Mouse (Mus musculus) heart, embryonic 10.5 days (tissue): ENCODE data around the gene Ube3c. TPM values are rescaled to one million over a fixed set of nuclear protein-coding genes. Genes with fewer than 3 reads are reported as not detected.
A peak's percentile ranks its signal among the peaks of the same experiment; 100 is the strongest.
"Not testable (repeated sequence)": the region's sequence is repeated elsewhere in the genome, so short reads cannot be mapped to it uniquely, and the experiment has no call there.

Experiments
- DNase-seq: peaks from one replicate; pipeline ENCODE4 v3.0.0-alpha.2; 2017; ENCODE audit warnings: low spot score
- H3K27ac ChIP-seq: fragments of 300-500 bp; sonication (generic); 2 replicates; pipeline ENCODE4 v1.5.1; 2016; ENCODE audit warnings: mild to moderate bottlenecking
- H3K27me3 ChIP-seq: fragments of 300-500 bp; sonication (generic); 2 replicates; pipeline ENCODE4 v1.6.1; 2016; ENCODE audit warnings: mild to moderate bottlenecking; ENCODE audit not compliant: poor library complexity, insufficient read depth, severe bottlenecking
- H3K36me3 ChIP-seq: fragments of 300-500 bp; sonication (generic); 2 replicates; pipeline ENCODE4 v1.6.1; 2016; ENCODE audit warnings: mild to moderate bottlenecking, moderate library complexity
- H3K4me1 ChIP-seq: fragments of 300-500 bp; sonication (generic); 2 replicates; pipeline ENCODE4 v1.6.1; 2016; ENCODE audit warnings: mild to moderate bottlenecking
- H3K4me3 ChIP-seq: fragments of 300-500 bp; sonication (generic); 2 replicates; pipeline ENCODE4 v1.5.1; 2016; ENCODE audit warnings: mild to moderate bottlenecking, moderate library complexity
- H3K9me3 ChIP-seq: fragments of 300-500 bp; sonication (generic); 2 replicates; pipeline ENCODE4 v1.6.1; 2016; ENCODE audit warnings: mild to moderate bottlenecking, moderate library complexity
- WGBS: fragments of 180-500 bp; shearing (Covaris S2); methylation state at CpG from one replicate; pipeline ENCODE4 v1.1.7; 2016; 5-methylcytosine and 5-hydroxymethylcytosine counted together
- polyA plus RNA-seq: library from polyadenylated mRNA; unstranded; fragments of >200 nt; fragmentation: Nextera tagmentation; extraction: Ambion mirVana; gene quantifications from 2 replicates; pipeline ENCODE4 v1.2.1, GENCODE M21; 2016

Gene Ube3c
- 22.8 and 29.0 TPM in 2 replicates for polyA plus RNA-seq

DNA sequence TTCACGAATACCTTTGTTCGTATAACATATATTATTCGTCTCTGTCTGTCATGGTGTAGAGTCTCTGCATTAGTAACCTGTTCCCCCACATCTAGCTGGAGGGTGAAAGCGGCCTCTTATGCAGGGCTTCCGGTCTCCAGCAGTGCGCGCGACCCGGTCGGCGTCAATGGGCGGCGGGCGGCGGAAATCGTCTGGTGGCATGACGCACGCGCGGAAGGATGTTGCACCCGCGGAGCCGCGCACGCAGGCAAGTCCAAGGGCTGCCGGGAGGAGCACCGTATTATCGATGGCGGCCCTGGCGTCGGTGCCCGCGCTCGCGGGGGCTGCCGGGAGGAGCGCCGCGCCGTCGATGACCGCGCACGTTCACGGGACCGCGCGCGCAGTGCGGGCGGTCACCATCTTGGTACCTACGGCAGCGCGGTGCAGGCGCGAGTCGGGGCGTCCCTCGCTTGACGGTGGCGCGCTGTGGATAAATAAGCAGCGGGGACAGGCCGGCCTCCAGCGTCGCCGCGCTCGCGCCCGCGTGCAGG is at the start of gene Ube3c:
Gene Ube3c, plus strand, starts transcription at position 395 of the 530 bp plus-strand sequence.
- Histone ChIP-seq H3K27me3 (no peaks in the 10 kb centered on the region; the same call in 1 of the 2 replicates), H3K4me3 (peak within 1 kb of the TSS; percentile 75), H3K27ac (peak within 1 kb of the TSS; percentile 95), H3K9me3 (no peaks in the 10 kb centered on the region), H3K36me3 (peaks cover 16% of the 10 kb centered on the region), H3K4me1 (peaks cover 7% of the 10 kb centered on the region; the same call in 1 of the 2 replicates)
- peak; percentile 99 for DNase-seq
- WGBS: under 1% methylated on average over 72 of the region's 72 CpGs

DNA sequence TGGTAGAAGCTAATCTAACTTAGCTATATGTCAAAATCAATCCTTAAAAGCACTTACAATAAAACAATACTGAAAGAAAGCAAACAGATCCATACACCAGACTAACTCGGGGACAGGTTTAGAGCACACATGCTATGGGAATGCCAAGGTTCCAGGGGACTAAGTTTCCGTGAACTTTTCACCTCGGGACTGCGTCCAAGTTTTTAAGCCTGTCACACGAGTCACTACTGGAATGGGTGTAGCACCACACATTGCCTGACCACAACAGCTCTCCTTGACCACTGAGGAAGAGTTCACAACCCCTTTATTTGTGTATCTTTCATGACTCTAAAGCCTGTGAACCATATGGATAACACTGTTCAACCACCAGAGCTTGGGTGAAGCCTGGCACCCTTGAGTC is 8.9 kb upstream of the Ube3c start:
- Histone ChIP-seq H3K9me3 (no peaks in the 10 kb centered on the region), H3K27ac (no peak overlapping the region), H3K4me1 (no peaks in the 10 kb centered on the region), H3K36me3 (no peaks in the 10 kb centered on the region), H3K4me3 (no peak overlapping the region), H3K27me3 (no peaks in the 10 kb centered on the region)
- DNase-seq: no peak
- WGBS: 79% methylated on average over 5 of the region's 5 CpGs

DNA sequence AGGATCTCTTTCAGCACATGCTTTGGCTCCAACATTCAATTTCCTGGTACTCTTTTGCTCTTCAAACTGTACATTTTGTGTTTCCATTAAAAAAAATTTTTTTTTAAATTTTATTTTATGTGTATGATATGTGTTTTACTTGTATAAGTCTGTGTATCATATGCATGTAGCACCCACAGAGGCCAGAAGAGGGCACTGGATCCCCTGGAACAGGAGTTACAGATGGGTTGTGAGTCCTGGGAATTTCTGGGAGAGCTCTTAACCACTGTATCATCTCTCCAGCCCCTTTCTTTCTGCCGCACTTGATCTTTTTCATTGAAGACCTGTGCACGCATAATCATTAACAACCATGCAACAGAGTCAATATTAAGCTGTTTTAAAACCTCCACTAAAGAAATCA is 8.4 kb upstream of the Ube3c start:
- Histone ChIP-seq H3K4me3 (no peak overlapping the region), H3K27ac (no peak overlapping the region), H3K36me3 (no peaks in the 10 kb centered on the region), H3K9me3 (no peaks in the 10 kb centered on the region), H3K27me3 (no peaks in the 10 kb centered on the region; the same call in 1 of the 2 replicates), H3K4me1 (no peaks in the 10 kb centered on the region)
- 86% methylated on average over 2 of the region's 2 CpGs for WGBS
- DNase-seq: no peak

DNA sequence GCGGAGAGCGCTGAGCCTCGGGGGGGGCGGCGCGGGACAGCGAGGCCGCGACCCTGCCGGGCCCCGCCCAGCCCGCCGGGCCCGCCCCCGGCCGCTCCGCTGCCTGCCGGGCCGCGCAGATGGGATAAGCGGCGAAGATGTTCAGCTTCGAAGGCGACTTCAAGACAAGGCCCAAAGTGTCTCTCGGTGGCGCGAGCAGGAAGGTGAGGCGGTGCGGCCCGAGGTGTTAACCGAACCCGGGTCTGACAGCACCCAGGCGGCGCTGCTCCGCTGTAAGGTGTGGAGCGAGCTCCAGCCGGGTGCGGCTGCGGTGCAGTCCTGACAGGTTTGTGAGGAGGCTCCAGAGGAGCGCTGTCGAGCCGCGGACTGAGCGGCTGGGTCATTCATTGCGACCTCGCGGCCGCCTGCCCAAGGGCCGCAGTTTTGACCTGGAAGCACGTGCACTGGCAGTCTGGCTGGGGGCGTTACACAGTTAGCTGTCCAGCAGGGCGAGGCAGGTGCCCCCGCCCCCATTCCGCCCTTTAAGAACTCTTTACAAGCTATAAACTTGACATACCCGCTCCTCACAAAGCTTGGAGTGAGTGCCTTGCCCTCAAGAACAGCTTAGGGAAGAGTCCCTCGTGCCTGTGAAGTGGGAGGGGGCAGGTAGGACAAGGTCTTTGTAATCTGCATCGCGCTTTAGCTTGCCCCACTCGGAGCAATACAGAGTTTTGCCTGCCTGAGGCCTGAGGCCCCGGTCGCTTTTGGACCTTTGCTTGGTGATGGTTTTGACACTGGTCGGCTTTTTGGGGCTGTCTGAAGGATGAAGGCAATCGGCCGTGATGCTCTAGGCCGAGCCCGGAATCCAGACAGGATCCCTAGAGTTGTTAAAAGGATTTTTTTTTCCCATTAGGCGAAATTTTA is 587 bp downstream of the Ube3c start:
- peak overlapping the region; percentile 95 for H3K27ac ChIP-seq
- DNase-seq: peak; percentile 88
- WGBS: 3% methylated on average over 67 of the region's 67 CpGs
- H3K27me3 ChIP-seq: no peaks in the 10 kb centered on the region; the same call in 1 of the 2 replicates
- peaks cover 7% of the 10 kb centered on the region; the same call in 1 of the 2 replicates for H3K4me1 ChIP-seq
- no peaks in the 10 kb centered on the region for H3K9me3 ChIP-seq
- peaks cover 22% of the 10 kb centered on the region for H3K36me3 ChIP-seq
- peak overlapping the region; percentile 75 for H3K4me3 ChIP-seq

DNA sequence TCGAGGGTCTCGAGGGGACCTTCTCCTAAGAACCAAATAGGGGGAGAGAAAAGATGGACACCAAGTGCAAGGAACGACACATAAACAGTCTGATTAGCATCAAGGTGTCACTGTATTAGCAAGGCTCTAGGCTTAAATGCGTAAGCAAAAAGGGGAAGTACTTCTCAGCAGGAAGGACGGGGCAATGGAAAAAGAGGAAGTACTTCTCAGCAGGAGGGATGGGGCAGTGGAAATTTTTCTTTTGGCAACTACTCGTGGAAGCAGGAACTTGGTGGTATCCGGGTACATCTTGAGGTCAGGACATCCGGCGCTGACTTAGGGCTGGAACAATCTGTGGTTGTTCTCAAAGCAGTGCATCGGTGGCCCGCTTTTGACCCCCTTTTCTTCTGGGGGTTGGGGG is 5.2 kb downstream of the Ube3c start:
- not testable (repeated sequence) for H3K4me1 ChIP-seq, H3K9me3 ChIP-seq, H3K27ac ChIP-seq, H3K4me3 ChIP-seq, DNase-seq, H3K27me3 ChIP-seq
- peaks cover 23% of the 10 kb centered on the region for H3K36me3 ChIP-seq
- 90% methylated on average over 11 of the region's 11 CpGs for WGBS

DNA sequence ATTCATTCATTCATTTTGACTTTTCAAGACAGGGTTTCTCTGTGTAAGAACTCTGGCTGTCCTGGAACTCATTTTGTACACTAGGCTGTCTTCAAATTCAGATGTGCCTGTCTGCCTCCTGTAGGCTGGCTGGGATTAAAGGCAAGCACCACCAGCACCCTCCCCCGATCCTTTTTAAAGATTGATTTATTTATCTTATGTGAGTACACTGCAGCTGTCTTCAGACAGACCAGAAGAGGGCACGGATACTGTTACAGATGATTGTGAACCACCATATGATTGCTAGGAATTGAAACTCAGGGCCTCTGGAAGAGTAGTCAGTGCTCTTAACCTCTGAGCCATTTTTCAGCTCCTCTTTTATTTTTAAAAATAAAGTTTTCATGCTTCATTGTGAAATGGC is 6.0 kb downstream of the Ube3c start:
- WGBS: 84% methylated on average over 2 of the region's 2 CpGs
- Histone ChIP-seq H3K27me3 (no peaks in the 10 kb centered on the region), H3K4me3 (no peak overlapping the region), H3K9me3 (no peaks in the 10 kb centered on the region), H3K4me1 (peaks cover 7% of the 10 kb centered on the region; the same call in 1 of the 2 replicates), H3K36me3 (peaks cover 23% of the 10 kb centered on the region), H3K27ac (no peak overlapping the region)
- no peak for DNase-seq

DNA sequence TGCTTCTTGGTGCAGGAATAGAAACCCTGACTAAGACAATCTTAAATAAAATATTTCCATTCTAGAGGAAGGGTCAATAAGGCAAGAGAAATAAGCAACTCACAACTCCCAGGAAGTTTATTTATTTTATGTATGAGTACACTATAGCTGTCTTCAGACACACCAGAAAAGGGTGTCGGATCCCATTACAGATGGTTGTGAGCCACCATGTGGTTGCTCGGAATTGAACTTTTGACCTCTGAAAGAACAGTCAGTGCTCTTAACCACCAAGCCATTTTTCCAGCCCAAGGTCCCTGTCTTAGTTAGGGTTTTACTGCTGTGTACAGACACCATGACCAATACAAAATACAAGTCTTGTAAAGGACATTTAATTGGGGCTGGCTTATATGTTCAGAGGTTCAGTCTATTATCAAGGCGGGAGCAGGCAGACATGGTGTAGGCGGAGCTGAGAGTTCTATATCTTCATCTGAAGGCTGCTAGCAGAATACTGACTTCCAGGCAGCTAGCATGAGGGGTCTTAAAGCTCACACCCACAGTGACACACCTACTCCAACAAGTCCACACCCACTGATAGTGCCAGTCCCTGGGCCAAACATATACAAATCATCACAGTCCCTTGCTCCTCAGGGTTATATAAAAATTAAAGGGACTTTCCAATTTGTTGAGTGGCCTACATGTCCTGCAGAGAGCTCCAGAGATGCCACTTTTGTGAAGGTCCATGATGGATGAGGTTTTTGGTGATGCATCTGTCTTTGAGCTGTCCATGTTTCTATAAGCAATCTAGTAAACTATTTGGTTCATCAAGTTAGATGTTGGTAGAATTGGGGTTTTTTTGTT is 9.0 kb downstream of the Ube3c start:
- DNase-seq: no peak

DNA sequence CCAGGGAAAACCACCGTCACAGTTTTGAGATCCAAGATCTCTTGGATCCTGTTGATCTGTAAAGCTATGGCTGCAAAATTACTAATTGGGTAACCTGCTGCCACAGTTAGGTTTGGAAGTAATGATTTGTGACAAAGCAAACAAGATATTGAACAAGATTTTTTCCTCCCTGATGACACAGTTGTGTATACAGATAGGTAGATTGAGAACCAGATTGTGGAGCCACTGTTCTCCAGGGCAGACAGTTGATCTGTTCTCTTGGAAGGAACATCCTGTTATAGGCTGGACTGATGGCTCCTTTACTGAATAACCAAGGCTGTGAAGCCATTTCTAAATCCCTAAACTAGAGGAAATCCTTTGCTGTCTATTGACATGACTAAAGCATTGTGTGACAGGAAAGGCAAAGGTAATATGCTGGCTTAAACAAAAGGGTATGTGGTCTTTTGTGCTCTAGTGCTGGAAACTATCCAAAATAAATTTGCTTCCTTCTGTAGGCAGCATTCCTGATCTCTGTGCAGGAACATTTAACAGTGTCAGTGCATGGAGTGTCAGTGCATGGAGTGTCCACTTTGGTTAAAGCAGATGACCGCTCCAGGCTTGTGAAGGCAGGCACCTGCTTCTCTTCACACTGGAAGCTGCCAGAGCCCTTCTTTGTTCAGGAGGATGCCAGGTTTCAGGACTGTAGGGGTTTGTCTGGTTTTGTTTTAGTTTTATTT is 15.0 kb downstream of the Ube3c start:
- 69% methylated on average over 2 of the region's 2 CpGs for WGBS
- Histone ChIP-seq H3K27ac (no peak overlapping the region), H3K27me3 (no peaks in the 10 kb centered on the region)

More for the DNA sequence above, 9.0 kb downstream of the Ube3c start:
- Histone ChIP-seq H3K4me3 (no peak overlapping the region), H3K27ac (no peak overlapping the region), H3K27me3 (no peaks in the 10 kb centered on the region), H3K36me3 (peaks cover 17% of the 10 kb centered on the region), H3K9me3 (no peaks in the 10 kb centered on the region), H3K4me1 (no peaks in the 10 kb centered on the region)
- WGBS: 82% methylated on average over 4 of the region's 4 CpGs

DNA sequence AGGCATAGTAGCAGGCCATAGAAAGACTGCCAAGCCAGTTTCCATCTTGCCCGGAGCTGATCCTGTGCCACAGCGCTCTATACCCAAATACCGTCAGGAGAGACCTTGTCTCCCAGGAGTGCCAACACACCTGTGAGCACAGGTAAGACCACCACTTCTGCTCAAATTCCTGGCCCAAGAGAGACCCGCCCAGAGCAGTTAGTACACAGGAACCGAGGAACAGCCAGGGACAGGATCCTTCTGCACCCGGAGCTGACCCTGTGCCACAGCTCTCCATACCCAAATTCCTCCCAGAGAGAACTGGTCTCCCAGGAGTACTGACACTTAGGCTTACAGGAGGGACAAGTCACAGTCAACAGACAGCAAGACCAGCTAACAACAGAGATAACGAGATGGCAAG is 23.1 kb downstream of the Ube3c start:
- DNase-seq, H3K27me3 ChIP-seq, H3K4me1 ChIP-seq, H3K9me3 ChIP-seq, H3K4me3 ChIP-seq, H3K27ac ChIP-seq: not testable (repeated sequence)
- H3K36me3 ChIP-seq: peaks cover 74% of the 10 kb centered on the region
- WGBS: 96% methylated on average over 7 of the region's 7 CpGs

More for the DNA sequence above, 15.0 kb downstream of the Ube3c start:
- no peak for DNase-seq
- H3K36me3 ChIP-seq: peaks cover 13% of the 10 kb centered on the region; the same call in 1 of the 2 replicates
- no peaks in the 10 kb centered on the region for H3K9me3 ChIP-seq
- no peaks in the 10 kb centered on the region for H3K4me1 ChIP-seq
- H3K4me3 ChIP-seq: no peak overlapping the region

DNA sequence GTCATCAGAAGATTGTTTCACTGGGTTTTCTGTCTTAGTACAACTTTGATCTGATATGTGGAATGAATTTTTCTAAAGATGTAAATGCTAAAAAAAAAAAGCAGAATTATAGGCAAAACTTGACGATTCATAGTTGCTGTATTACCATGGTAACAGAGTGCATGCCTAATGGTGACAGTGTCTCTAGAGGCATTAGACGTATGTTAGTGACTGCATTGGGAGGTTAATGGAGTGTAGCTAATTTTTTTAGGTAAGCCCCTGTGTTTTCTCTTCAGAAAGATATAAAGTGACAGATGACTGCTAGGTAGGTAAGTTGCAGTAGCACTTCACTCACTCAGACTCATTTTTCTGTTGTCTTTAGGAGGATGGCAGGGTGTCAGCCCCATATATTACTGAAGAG is 37.5 kb downstream of the Ube3c start:
- peaks cover 80% of the 10 kb centered on the region for H3K36me3 ChIP-seq
- no peaks in the 10 kb centered on the region for H3K27me3 ChIP-seq
- no peaks in the 10 kb centered on the region for H3K9me3 ChIP-seq
- no peak for DNase-seq
- no peak overlapping the region for H3K4me3 ChIP-seq
- H3K4me1 ChIP-seq: no peaks in the 10 kb centered on the region
- WGBS: 89% methylated on average over 2 of the region's 2 CpGs
- no peak overlapping the region for H3K27ac ChIP-seq

DNA sequence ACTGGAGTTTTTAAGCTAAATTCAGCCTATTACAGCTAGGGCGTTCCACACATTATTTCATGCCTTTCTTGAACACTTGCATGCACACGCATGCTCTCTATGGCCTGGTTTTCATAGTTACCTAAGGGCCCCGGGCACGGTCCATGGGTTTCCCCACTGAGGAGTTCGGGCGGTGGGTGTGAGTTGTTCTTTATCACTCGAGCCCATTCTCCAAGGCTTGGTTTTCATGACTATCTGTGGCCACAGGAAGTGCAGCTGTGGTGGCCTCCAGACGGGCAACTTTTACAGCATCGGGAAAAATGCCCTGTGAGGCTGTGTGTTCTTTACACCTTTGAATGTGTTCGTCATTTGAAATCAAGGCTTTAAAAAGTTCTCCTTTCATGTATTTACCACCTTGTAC is 56.6 kb downstream of the Ube3c start:
- DNase-seq: no peak

DNA sequence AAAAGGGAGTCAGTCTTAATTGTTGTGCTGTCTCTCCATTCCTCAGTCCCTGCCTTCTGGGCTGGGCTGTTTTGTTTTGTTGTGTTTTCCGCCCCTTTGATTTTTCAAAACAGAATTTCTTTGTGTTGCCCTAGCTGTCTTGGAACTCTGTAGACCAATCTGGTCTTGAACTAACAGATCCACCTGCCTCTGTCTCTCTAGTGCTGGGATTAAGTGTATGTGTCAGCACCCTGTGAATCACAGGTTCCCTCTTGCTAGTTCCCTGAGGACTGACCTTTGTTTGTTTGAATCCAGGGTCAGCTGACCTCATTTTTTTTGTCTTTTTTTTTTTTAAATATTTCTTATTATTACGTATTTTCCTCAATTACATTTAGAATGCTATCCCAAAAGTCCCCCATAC is 60.9 kb downstream of the Ube3c start:
- DNase-seq: no peak
- H3K4me1 ChIP-seq: no peaks in the 10 kb centered on the region
- no peaks in the 10 kb centered on the region for H3K9me3 ChIP-seq
- H3K36me3 ChIP-seq: peaks cover 47% of the 10 kb centered on the region
- no peak overlapping the region for H3K27ac ChIP-seq
- H3K27me3 ChIP-seq: no peaks in the 10 kb centered on the region
- no peak overlapping the region for H3K4me3 ChIP-seq
- WGBS: 93% methylated on average over 2 of the region's 2 CpGs

More for the DNA sequence above, 56.6 kb downstream of the Ube3c start:
- Histone ChIP-seq H3K4me1 (no peaks in the 10 kb centered on the region), H3K27ac (no peak overlapping the region), H3K4me3 (no peak overlapping the region), H3K36me3 (peaks cover 43% of the 10 kb centered on the region), H3K27me3 (no peaks in the 10 kb centered on the region), H3K9me3 (no peaks in the 10 kb centered on the region)
- WGBS: 74% methylated on average over 10 of the region's 10 CpGs
